Mouse (Mus musculus) kidney, postnatal 4 days (tissue): ENCODE measurements at regions not wholly inside any gene's neighbourhood (a gene's known extent, or its start where the extent isn't known, plus 50 kb on each side); places are given as distances from the start of the nearest gene placed in this dataset.
A peak's percentile ranks its signal among the peaks of the same experiment; 100 is the strongest.

Experiments
- DNase-seq, 2 experiments: peaks; one replicate each; pipeline ENCODE4 v3.0.0; 2021; ENCODE audit warnings: mixed read lengths in 2 of 2

DNA sequence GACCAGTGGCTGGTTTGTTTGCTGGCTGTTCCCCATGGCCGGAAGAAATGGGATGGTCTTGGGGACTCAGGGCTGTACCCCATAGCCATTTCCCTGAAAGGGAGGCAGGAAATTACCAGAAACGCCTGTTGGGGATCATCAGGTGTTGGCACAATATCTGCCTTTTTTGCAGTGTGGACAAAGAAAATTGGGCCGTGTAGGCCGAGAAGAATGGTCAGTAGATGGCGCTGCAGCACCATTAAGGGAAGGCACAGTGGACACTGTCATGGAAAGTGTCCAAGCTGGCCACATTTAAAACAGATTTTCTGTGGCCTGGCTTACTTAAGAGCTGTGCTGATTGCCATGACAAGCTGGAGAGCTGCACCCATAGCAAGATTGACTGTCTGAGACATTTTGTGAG is 358.1 kb downstream of the Slxl1 start:
- DNase-seq, result peak; percentile 2 to 6
